Mouse (Mus musculus): ENCODE data around the gene Stx19. TPM values are rescaled to one million over a fixed set of nuclear protein-coding genes. Genes with fewer than 3 reads are reported as not detected.

Gene Stx19
- total and polyA plus RNA-seq, 3 experiments = 0.11 TPM; not detected in 2

DNA sequence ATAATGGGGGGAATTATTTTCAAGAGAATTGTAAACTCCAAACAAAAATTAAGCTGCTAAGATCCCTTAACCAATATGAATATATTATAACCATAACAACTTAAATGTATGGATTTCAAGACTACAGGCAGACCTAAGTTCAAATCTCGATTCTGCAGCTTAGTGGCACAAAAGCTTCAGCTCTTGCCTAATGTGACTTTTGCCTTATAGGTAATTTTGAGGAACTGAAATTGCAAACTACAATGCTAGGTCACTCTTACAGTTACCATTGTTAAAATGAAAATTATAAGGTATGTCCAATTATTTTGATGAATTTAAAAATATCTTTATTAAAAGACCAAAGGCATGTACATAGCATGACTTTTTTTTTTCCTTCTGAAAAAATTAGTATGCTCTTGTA lies 17.9 kb upstream of the Stx19 start:
- Histone ChIP-seq H3K27me3 (replicated peaks) (no peaks in the 10 kb centered on the region), H3K4me2 (ENCODE audit: insufficient read depth, low read depth, poor library complexity, severe bottlenecking) (no peak overlapping the region), H3K79me2 (replicated peaks; ENCODE audit: control insufficient read depth, extremely low read depth, insufficient read depth, poor library complexity, severe bottlenecking) (no peaks in the 10 kb centered on the region), H3K27ac (ENCODE audit: insufficient read depth, low read depth) (no peak overlapping the region), H3K9ac (ENCODE audit: insufficient read depth, low read depth) (no peak overlapping the region), H3K4me3 (replicated peaks in 1 of 3; ENCODE audit: low read depth in 2 of 3, low read length in 2 of 3, poor library complexity in 1 of 3) (no peak overlapping the region), H3K9me3 (replicated peaks; ENCODE audit: low read length) (peaks cover 3% of the 10 kb centered on the region), H3K4me1 (ENCODE audit: control insufficient read depth in 1 of 2, insufficient read depth in 2 of 2) (peaks cover 3 to 26% of the 10 kb centered on the region in 2 experiments; a peak in 2 of 4 replicates), H3K36me3 (replicated peaks in 1 of 2; ENCODE audit: control insufficient read depth in 1 of 2, insufficient read depth in 1 of 2, low read length in 1 of 2) (peaks cover 7 to 22% of the 10 kb centered on the region in 2 experiments)
- dilution Hi-C loops (cut with MboI; ENCODE audit: extremely low pct_ligation_motif_present, extremely low pct_unique_long_range_greater_than_20kb, low sequenced_read_pairs) = no loop called here
- no peak for DNase-seq (ENCODE audit: extremely low read depth)
- in situ Hi-C loops (cut with MboI; ENCODE audit: low pct_ligation_motif_present, low pct_unique_long_range_greater_than_20kb, low sequenced_read_pairs) = no loop called here
- no peak for TF ChIP-seq POLR2AphosphoS2 (IDR thresholded peaks at IDR 0.05; ENCODE audit: low read depth, low read length)
- TF ChIP-seq MEF2A (IDR thresholded peaks at IDR 0.05; ENCODE audit: borderline replicate concordance, low read depth, low read length) = no peak
- no peak for TF ChIP-seq ZMIZ1 (IDR thresholded peaks at IDR 0.05; ENCODE audit: low read depth, low read length)
- no peak for TF ChIP-seq BHLHE40 (IDR thresholded peaks at IDR 0.05; ENCODE audit: low read depth, low read length)
- TF ChIP-seq CHD1 (IDR thresholded peaks at IDR 0.05; ENCODE audit: low read depth, low read length) = no peak
- TF ChIP-seq SIN3A (IDR thresholded peaks at IDR 0.05; ENCODE audit: low read length) = no peak
- TF ChIP-seq TCF12 (IDR thresholded peaks at IDR 0.05; ENCODE audit: low read depth, low read length) = no peak

GRCm38 (mm10) chr16:62798808-62799207 lies 15.7 kb upstream of the Stx19 start:
- Histone ChIP-seq H3K27me3 (replicated peaks) (no peaks in the 10 kb centered on the region), H3K36me3 (replicated peaks in 1 of 2; ENCODE audit: control insufficient read depth in 1 of 2, insufficient read depth in 1 of 2, low read length in 1 of 2) (peaks cover 12 to 28% of the 10 kb centered on the region in 2 experiments), H3K4me1 (ENCODE audit: control insufficient read depth in 1 of 2, insufficient read depth in 2 of 2) (peaks cover 3 to 24% of the 10 kb centered on the region in 2 experiments; a peak in 2 of 4 replicates), H3K4me2 (ENCODE audit: insufficient read depth, low read depth, poor library complexity, severe bottlenecking) (no peak overlapping the region), H3K27ac (ENCODE audit: insufficient read depth, low read depth) (no peak overlapping the region), H3K9ac (ENCODE audit: insufficient read depth, low read depth) (no peak overlapping the region; the same call in 1 of the 2 replicates), H3K79me2 (replicated peaks; ENCODE audit: control insufficient read depth, extremely low read depth, insufficient read depth, poor library complexity, severe bottlenecking) (no peaks in the 10 kb centered on the region), H3K9me3 (replicated peaks; ENCODE audit: low read length) (no peaks in the 10 kb centered on the region), H3K4me3 (replicated peaks in 1 of 3; ENCODE audit: low read depth in 2 of 3, low read length in 2 of 3, poor library complexity in 1 of 3) (no peak overlapping the region)
- in situ Hi-C loops (cut with MboI; ENCODE audit: low pct_ligation_motif_present, low pct_unique_long_range_greater_than_20kb, low sequenced_read_pairs) (no loop called here), dilution Hi-C loops (cut with MboI; ENCODE audit: extremely low pct_ligation_motif_present, extremely low pct_unique_long_range_greater_than_20kb, low sequenced_read_pairs) (no loop called here)
- TF ChIP-seq CHD1 (IDR thresholded peaks at IDR 0.05; ENCODE audit: low read depth, low read length) = no peak
- TF ChIP-seq TCF12 (IDR thresholded peaks at IDR 0.05; ENCODE audit: low read depth, low read length) = no peak
- TF ChIP-seq RCOR1 (conservative IDR thresholded peaks at IDR 0.05; ENCODE audit: low read depth, low read length) = no peak
- no peak for TF ChIP-seq MYC (IDR thresholded peaks at IDR 0.05; ENCODE audit: low read depth, low read length)
- no peak for TF ChIP-seq SMC3 (IDR thresholded peaks at IDR 0.05; ENCODE audit: low read depth, low read length)
- TF ChIP-seq JUND (conservative IDR thresholded peaks at IDR 0.05; ENCODE audit: low read depth, low read length) = no peak
- no peak for TF ChIP-seq HCFC1 (IDR thresholded peaks at IDR 0.05; ENCODE audit: low read depth, low read length)
- no peak for TF ChIP-seq RAD21 (IDR thresholded peaks at IDR 0.05; ENCODE audit: low read depth, low read length)
- no peak for TF ChIP-seq NRF1 (IDR thresholded peaks at IDR 0.05; ENCODE audit: low read depth, low read length)
- TF ChIP-seq KAT2A (IDR thresholded peaks at IDR 0.05; ENCODE audit: insufficient replicate concordance, low read length) = no peak
- TF ChIP-seq IRF4 (IDR thresholded peaks at IDR 0.05; ENCODE audit: low read depth, low read length) = no peak
- TF ChIP-seq CTCF (conservative IDR thresholded peaks at IDR 0.05 in 1 of 2, IDR thresholded peaks at IDR 0.05 in 1 of 2; ENCODE audit: low read depth in 2 of 2, low read length in 2 of 2) = no peak
- TF ChIP-seq E2F4 (IDR thresholded peaks at IDR 0.05; ENCODE audit: insufficient replicate concordance, low read depth, low read length) = no peak
- TF ChIP-seq USF2 (conservative IDR thresholded peaks at IDR 0.05; ENCODE audit: low read depth, low read length) = no peak
- no peak for TF ChIP-seq CHD2 (IDR thresholded peaks at IDR 0.05; ENCODE audit: low read length)
- no peak for TF ChIP-seq POLR2A (IDR thresholded peaks at IDR 0.05; ENCODE audit: low read depth, low read length)
- no peak for TF ChIP-seq MAFK (IDR thresholded peaks at IDR 0.05; ENCODE audit: insufficient replicate concordance, low read length)
- TF ChIP-seq UBTF (IDR thresholded peaks at IDR 0.05; ENCODE audit: low read depth, low read length) = no peak
- no peak for TF ChIP-seq ELF1 (IDR thresholded peaks at IDR 0.05; ENCODE audit: low read depth, low read length)
- DNase-seq (ENCODE audit: extremely low read depth) = no peak
